24 mouse cellular contexts compared by ENCODE assay signal in the genomic region with DNA sequence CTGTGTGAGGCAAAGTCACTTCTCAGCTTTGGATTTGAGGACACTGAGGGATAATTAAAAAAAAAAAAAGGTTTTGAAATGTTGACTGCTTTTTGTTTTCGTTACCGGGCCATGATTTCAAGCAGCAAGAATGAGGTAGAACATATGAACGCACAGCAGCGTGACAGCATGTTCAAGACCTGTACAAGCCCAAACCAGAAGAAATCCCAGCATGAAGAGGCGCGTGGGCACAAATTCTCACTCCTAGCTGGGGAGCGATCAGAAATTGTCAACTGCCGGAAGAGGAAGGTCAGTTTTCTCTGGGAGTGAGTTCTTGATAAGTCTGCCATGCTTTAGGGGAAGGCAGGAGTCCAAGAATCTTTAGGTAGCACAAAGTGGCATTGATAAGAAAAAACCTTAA. TPM values are rescaled to one million over a fixed set of nuclear protein-coding genes. Genes with fewer than 3 reads are reported as not detected.
DNase-seq lines count a peak whose midpoint lies in the region; ATAC-seq and TF ChIP-seq lines count a peak whose summit lies in the region.
"Had no signal": no experiment of that assay in that cellular context is flagged by ENCODE, and none has a peak within 500 bp of the region (broad histone marks: within the 10 kb centered on the region; RNA-seq: fewer than 3 reads in every experiment).

No protein-coding gene starts in this region.

- 40% methylated on average over 8 of the region's 8 CpGs for WGBS in cerebellum, adult 2 months
- 86% methylated on average over 8 of the region's 8 CpGs for WGBS in hindbrain, embryonic 14.5 days

- TF ChIP-seq CTCF in cerebellum, adult 2 months (IDR thresholded peaks at IDR 0.05; ENCODE audit: borderline replicate concordance, insufficient read depth, low read depth, low read length) = no peak

- H3K36me3 ChIP-seq in hindbrain, embryonic 14.5 days (replicated peaks; ENCODE audit: control insufficient read depth, insufficient read depth) = no peaks in the 10 kb centered on the region
- H3K36me3 ChIP-seq: embryonic facial prominence, embryonic 12.5 days; forebrain, embryonic 12.5 days; heart, embryonic 15.5 days; hindbrain, embryonic 13.5 days; intestine, embryonic 15.5 days had no signal

- H3K9ac ChIP-seq in hindbrain, embryonic 14.5 days = no peak overlapping the region
- H3K9ac ChIP-seq: embryonic facial prominence, embryonic 12.5 days; forebrain, embryonic 12.5 days; heart, embryonic 15.5 days; hindbrain, embryonic 13.5 days; intestine, embryonic 15.5 days had no signal

- TF ChIP-seq POLR2A in cerebellum, adult 2 months (IDR thresholded peaks at IDR 0.05; ENCODE audit: borderline replicate concordance, insufficient read depth, low read length) = no peak

- peak overlapping the region; percentile 71; the same call in 1 of the 2 replicates for H3K27ac ChIP-seq in cerebellum, adult 2 months (ENCODE audit: insufficient read depth, low read length)
- H3K27ac ChIP-seq in hindbrain, embryonic 14.5 days = no peak overlapping the region
- H3K27ac ChIP-seq: embryonic facial prominence, embryonic 12.5 days; forebrain, embryonic 12.5 days; heart, adult 2 months; heart, embryonic 15.5 days; hindbrain, embryonic 13.5 days; intestine, embryonic 15.5 days had no signal

- no peaks in the 10 kb centered on the region for H3K9me3 ChIP-seq in hindbrain, embryonic 14.5 days (ENCODE audit: control insufficient read depth, low read length)
- H3K9me3 ChIP-seq: embryonic facial prominence, embryonic 12.5 days; forebrain, embryonic 12.5 days; heart, embryonic 15.5 days; intestine, embryonic 15.5 days had no signal

- H3K27me3 ChIP-seq in cerebellum, adult 2 months (ENCODE audit: control insufficient read depth, insufficient read depth, low read length) = no peaks in the 10 kb centered on the region
- H3K27me3 ChIP-seq in hindbrain, embryonic 14.5 days (ENCODE audit: control insufficient read depth, insufficient read depth, low read length) = no peaks in the 10 kb centered on the region
- H3K27me3 ChIP-seq: CH12.LX; embryonic facial prominence, embryonic 12.5 days; forebrain, embryonic 12.5 days; heart, embryonic 15.5 days; hindbrain, embryonic 13.5 days; intestine, embryonic 15.5 days; Patski had no signal

- ATAC-seq in cerebellum, adult (ENCODE audit: insufficient number of reproducible peaks, low FRiP score, low TSS enrichment) = no peak
- no peak for ATAC-seq in hindbrain, embryonic 14.5 days (ENCODE audit: low FRiP score)
- ATAC-seq: activated CD4-positive, CD25-positive, alpha-beta regulatory T cell, adult 4 months; forebrain, embryonic 16.5 days; intestine, embryonic 15.5 days; Patski had no signal

- no peak overlapping the region for H3K4me2 ChIP-seq in hindbrain, embryonic 14.5 days (replicated peaks)
- H3K4me2 ChIP-seq: embryonic facial prominence, embryonic 12.5 days; forebrain, embryonic 12.5 days; heart, embryonic 11.5 days; heart, embryonic 15.5 days; hindbrain, embryonic 13.5 days; intestine, embryonic 15.5 days had no signal

- peak; percentile 49 for DNase-seq in cerebellum, adult 18-20 months
- DNase-seq in cerebellum, adult 2 months = peak; percentile 60 to 71
- DNase-seq in cerebellum, postnatal 10 days = peak; percentile 72 to 81
- DNase-seq in hindbrain, embryonic 14.5 days (ENCODE audit: low spot score) = no peak
- no peak for DNase-seq in adrenal gland, adult 8-10 months
- DNase-seq: adrenal gland, postnatal 25 days; gastrocnemius, postnatal 10 days; heart, adult 2 months; heart, postnatal 14 days; kidney, adult 18-20 months had no signal

- H3K4me1 ChIP-seq in cerebellum, adult 2 months (ENCODE audit: control insufficient read depth, insufficient read depth, low read length) = peaks cover 6% of the 10 kb centered on the region; the same call in 1 of the 2 replicates
- no peaks in the 10 kb centered on the region for H3K4me1 ChIP-seq in hindbrain, embryonic 14.5 days (replicated peaks; ENCODE audit: control insufficient read depth, insufficient read depth, low read length)
- H3K4me1 ChIP-seq: embryonic facial prominence, embryonic 12.5 days; forebrain, embryonic 12.5 days; heart, embryonic 15.5 days; hindbrain, embryonic 13.5 days; intestine, embryonic 15.5 days had no signal

- H3K4me3 ChIP-seq in cerebellum, adult 2 months (replicated peaks; ENCODE audit: insufficient read depth, low read depth, low read length) = no peak overlapping the region
- no peak overlapping the region for H3K4me3 ChIP-seq in hindbrain, embryonic 14.5 days (replicated peaks; ENCODE audit: low read length)
- H3K4me3 ChIP-seq: embryonic facial prominence, embryonic 12.5 days; forebrain, embryonic 12.5 days; heart, adult 2 months; heart, embryonic 15.5 days; hindbrain, embryonic 13.5 days; intestine, embryonic 15.5 days had no signal

RNA-seq across cellular contexts. Expression of gene Slc13a1, which starts 56.3 kb away (rescaled TPM):
- 1.7 and 2.1 TPM in 2 replicates for polyA plus RNA-seq in cerebellum, adult 2 months (2012; rRNA removed)
- polyA plus RNA-seq in hindbrain, embryonic 14.5 days (2014; fragmentation: Nextera tagmentation; extraction: Ambion mirVana) = 0.16 and 0.20 TPM in 2 replicates
- total RNA-seq in adrenal gland, adult 8-10 months (2022) = under 1 TPM in 3 of 4 experiments, not detected in 1; 0.09 to 0.19 (median 0.17) TPM
- total RNA-seq: CH12.LX; common myeloid progenitor, adult 5-6 weeks; gastrocnemius, postnatal 10 days; heart, adult 2 months; heart, postnatal 14 days; hematopoietic stem cell, adult 5-6 weeks had no signal
- polyA plus RNA-seq: activated CD4-positive, CD25-positive, alpha-beta regulatory T cell, adult 4 months; gonadal fat pad, adult 2 months; heart, adult 2 months; heart, embryonic 15.5 days; Patski had no signal

Comparison
In these comparisons a context has a peak if more than half of its experiments do, and no peak if none do; other contexts are left out.
1. DNase-seq: peak in cerebellum, adult 18-20 months (2 of 2), cerebellum, adult 2 months (2 of 2) and cerebellum, postnatal 10 days (2 of 2); none in hindbrain, embryonic 14.5 days (single experiment) and adrenal gland, adult 8-10 months (single experiment).